Mouse (Mus musculus): ENCODE results near the gene Plb1. TPM values are rescaled to one million over a fixed set of nuclear protein-coding genes. Genes with fewer than 3 reads are reported as not detected.

Gene Plb1
- polyA plus RNA-seq, 1 experiment from 2014 or later, result 0.91 TPM

GRCm38 (mm10) chr5:32302991-32303921 lies 70.7 kb downstream of the Plb1 start:
- 11% methylated on average over 23 of the region's 23 CpGs for WGBS
- H3K36me3 ChIP-seq, result no peaks in the 10 kb centered on the region
- H3K4me1 ChIP-seq (replicated peaks), result peaks cover 11% of the 10 kb centered on the region
- H3K9me3 ChIP-seq (replicated peaks), result no peaks in the 10 kb centered on the region
- H3K4me2 ChIP-seq, result peak overlapping the region; percentile 58
- H3K27me3 ChIP-seq (replicated peaks), result no peaks in the 10 kb centered on the region
- peak overlapping the region; percentile 38 for H3K4me3 ChIP-seq
- peak; percentile 68; the same call in 1 of the 2 replicates for ATAC-seq (ENCODE audit: insufficient number of reproducible peaks, low FRiP score)
- H3K9ac ChIP-seq, result peak overlapping the region; percentile 19; the same call in 1 of the 2 replicates
- H3K27ac ChIP-seq (ENCODE audit: poor library complexity, severe bottlenecking), result no peak overlapping the region

GRCm38 (mm10) chr5:32307106-32307505 lies 74.6 kb downstream of the Plb1 start:
- H3K4me1 ChIP-seq (replicated peaks), result peaks cover 14% of the 10 kb centered on the region
- H3K4me2 ChIP-seq, result no peak overlapping the region
- H3K9ac ChIP-seq, result no peak overlapping the region
- 57% methylated on average over 2 of the region's 2 CpGs for WGBS
- H3K9me3 ChIP-seq (replicated peaks), result no peaks in the 10 kb centered on the region
- no peaks in the 10 kb centered on the region for H3K36me3 ChIP-seq
- H3K27ac ChIP-seq (ENCODE audit: poor library complexity, severe bottlenecking), result no peak overlapping the region
- H3K27me3 ChIP-seq (replicated peaks), result no peaks in the 10 kb centered on the region
- ATAC-seq (ENCODE audit: insufficient number of reproducible peaks, low FRiP score), result no peak
- H3K4me3 ChIP-seq, result no peak overlapping the region

GRCm38 (mm10) chr5:32308647-32309046 lies 76.1 kb downstream of the Plb1 start:
- H3K27me3 ChIP-seq (replicated peaks), result no peaks in the 10 kb centered on the region
- no peak overlapping the region for H3K9ac ChIP-seq
- H3K27ac ChIP-seq (ENCODE audit: poor library complexity, severe bottlenecking), result no peak overlapping the region
- 87% methylated on average over 4 of the region's 4 CpGs for WGBS
- no peaks in the 10 kb centered on the region for H3K9me3 ChIP-seq (replicated peaks)
- H3K4me1 ChIP-seq (replicated peaks), result peaks cover 11% of the 10 kb centered on the region
- no peak for ATAC-seq (ENCODE audit: insufficient number of reproducible peaks, low FRiP score)
- H3K4me3 ChIP-seq, result no peak overlapping the region
- H3K4me2 ChIP-seq, result no peak overlapping the region
- no peaks in the 10 kb centered on the region for H3K36me3 ChIP-seq

GRCm38 (mm10) chr5:32309714-32310113 lies 77.2 kb downstream of the Plb1 start:
- no peaks in the 10 kb centered on the region for H3K36me3 ChIP-seq
- ATAC-seq (ENCODE audit: insufficient number of reproducible peaks, low FRiP score), result no peak
- H3K9ac ChIP-seq, result no peak overlapping the region
- no peaks in the 10 kb centered on the region for H3K9me3 ChIP-seq (replicated peaks)
- H3K27me3 ChIP-seq (replicated peaks), result no peaks in the 10 kb centered on the region
- H3K27ac ChIP-seq (ENCODE audit: poor library complexity, severe bottlenecking), result no peak overlapping the region
- H3K4me2 ChIP-seq, result no peak overlapping the region
- WGBS, result 79% methylated on average over 1 of the region's 1 CpGs
- H3K4me3 ChIP-seq, result no peak overlapping the region
- peaks cover 14% of the 10 kb centered on the region for H3K4me1 ChIP-seq (replicated peaks)

- WGBS, result 48% methylated on average over 5 of the region's 5 CpGs
- H3K4me2 ChIP-seq, result no peak overlapping the region
- H3K36me3 ChIP-seq, result no peaks in the 10 kb centered on the region
Observed at GRCm38 (mm10) chr5:32310802-32311201, 78.3 kb downstream of the Plb1 start.

GRCm38 (mm10) chr5:32311589-32312166 lies 79.2 kb downstream of the Plb1 start:
- H3K4me2 ChIP-seq, result no peak overlapping the region
- WGBS, result 39% methylated on average over 3 of the region's 3 CpGs
- ATAC-seq (ENCODE audit: insufficient number of reproducible peaks, low FRiP score), result no peak
- no peaks in the 10 kb centered on the region for H3K36me3 ChIP-seq
- H3K27ac ChIP-seq (ENCODE audit: poor library complexity, severe bottlenecking), result no peak overlapping the region
- no peaks in the 10 kb centered on the region for H3K27me3 ChIP-seq (replicated peaks)
- peaks cover 16% of the 10 kb centered on the region for H3K4me1 ChIP-seq (replicated peaks)
- no peak overlapping the region for H3K4me3 ChIP-seq
- no peaks in the 10 kb centered on the region for H3K9me3 ChIP-seq (replicated peaks)
- H3K9ac ChIP-seq, result no peak overlapping the region

More at GRCm38 (mm10) chr5:32310802-32311201, 78.3 kb downstream of the Plb1 start:
- Histone ChIP-seq H3K4me1 (replicated peaks) (peaks cover 19% of the 10 kb centered on the region), H3K27me3 (replicated peaks) (no peaks in the 10 kb centered on the region), H3K27ac (ENCODE audit: poor library complexity, severe bottlenecking) (no peak overlapping the region), H3K9ac (no peak overlapping the region), H3K9me3 (replicated peaks) (no peaks in the 10 kb centered on the region), H3K4me3 (no peak overlapping the region)
- no peak for ATAC-seq (ENCODE audit: insufficient number of reproducible peaks, low FRiP score)

GRCm38 (mm10) chr5:32313671-32314070 lies 81.2 kb downstream of the Plb1 start:
- Histone ChIP-seq H3K9me3 (replicated peaks) (no peaks in the 10 kb centered on the region), H3K4me2 (no peak overlapping the region), H3K4me3 (no peak overlapping the region), H3K4me1 (replicated peaks) (peaks cover 11% of the 10 kb centered on the region), H3K36me3 (no peaks in the 10 kb centered on the region), H3K9ac (no peak overlapping the region), H3K27ac (ENCODE audit: poor library complexity, severe bottlenecking) (no peak overlapping the region), H3K27me3 (replicated peaks) (no peaks in the 10 kb centered on the region)
- WGBS, result 75% methylated on average over 6 of the region's 6 CpGs
- no peak for ATAC-seq (ENCODE audit: insufficient number of reproducible peaks, low FRiP score)

- H3K4me2 ChIP-seq, result no peak overlapping the region
- 32% methylated on average over 2 of the region's 2 CpGs for WGBS
- no peak overlapping the region for H3K4me3 ChIP-seq
- no peak overlapping the region for H3K9ac ChIP-seq
- no peaks in the 10 kb centered on the region for H3K36me3 ChIP-seq
- no peak overlapping the region for H3K27ac ChIP-seq (ENCODE audit: poor library complexity, severe bottlenecking)
- H3K4me1 ChIP-seq (replicated peaks), result peaks cover 11% of the 10 kb centered on the region
- no peaks in the 10 kb centered on the region for H3K9me3 ChIP-seq (replicated peaks)
- ATAC-seq (ENCODE audit: insufficient number of reproducible peaks, low FRiP score), result no peak
- H3K27me3 ChIP-seq (replicated peaks), result no peaks in the 10 kb centered on the region
Observed at GRCm38 (mm10) chr5:32314731-32315130, 82.2 kb downstream of the Plb1 start.

- Histone ChIP-seq H3K4me3 (no peak overlapping the region), H3K9me3 (replicated peaks) (no peaks in the 10 kb centered on the region), H3K27me3 (replicated peaks) (no peaks in the 10 kb centered on the region), H3K36me3 (no peaks in the 10 kb centered on the region), H3K9ac (0 out of 2 replicates have a peak overlapping the region, but pooled peaks have one; percentile 13), H3K4me2 (peak overlapping the region; percentile 40; the same call in 1 of the 2 replicates), H3K27ac (ENCODE audit: poor library complexity, severe bottlenecking) (no peak overlapping the region), H3K4me1 (replicated peaks) (peaks cover 6% of the 10 kb centered on the region)
- 40% methylated on average over 7 of the region's 7 CpGs for WGBS
- no peak for ATAC-seq (ENCODE audit: insufficient number of reproducible peaks, low FRiP score)
Observed at GRCm38 (mm10) chr5:32322146-32322811, 89.8 kb downstream of the Plb1 start.

- no peaks in the 10 kb centered on the region for H3K9me3 ChIP-seq (replicated peaks)
- ATAC-seq (ENCODE audit: insufficient number of reproducible peaks, low FRiP score), result no peak
- H3K4me3 ChIP-seq, result no peak overlapping the region
- H3K27ac ChIP-seq (ENCODE audit: poor library complexity, severe bottlenecking), result no peak overlapping the region
- no peak overlapping the region for H3K9ac ChIP-seq
- H3K4me2 ChIP-seq, result no peak overlapping the region
- 64% methylated on average over 7 of the region's 7 CpGs for WGBS
- peaks cover 8% of the 10 kb centered on the region; the same call in 1 of the 2 replicates for H3K4me1 ChIP-seq (replicated peaks)
- no peaks in the 10 kb centered on the region for H3K27me3 ChIP-seq (replicated peaks)
- no peaks in the 10 kb centered on the region for H3K36me3 ChIP-seq
Observed at GRCm38 (mm10) chr5:32328139-32328538, 95.6 kb downstream of the Plb1 start.

GRCm38 (mm10) chr5:32332591-32332990 lies 100.1 kb downstream of the Plb1 start:
- no peak overlapping the region for H3K4me2 ChIP-seq
- H3K27me3 ChIP-seq (replicated peaks), result no peaks in the 10 kb centered on the region
- H3K4me3 ChIP-seq, result no peak overlapping the region
- H3K9ac ChIP-seq, result no peak overlapping the region
- no peak for ATAC-seq (ENCODE audit: insufficient number of reproducible peaks, low FRiP score)
- no peak overlapping the region for H3K27ac ChIP-seq (ENCODE audit: poor library complexity, severe bottlenecking)
- H3K9me3 ChIP-seq (replicated peaks), result no peaks in the 10 kb centered on the region
- H3K4me1 ChIP-seq (replicated peaks), result peaks cover 46% of the 10 kb centered on the region
- WGBS, result 84% methylated on average over 4 of the region's 4 CpGs
- no peaks in the 10 kb centered on the region for H3K36me3 ChIP-seq
